Mouse (Mus musculus) C2C12 (cell line): ENCODE measurements around the gene Grm7.

Experiments
- CEBPB ChIP-seq: IDR thresholded peaks from one replicate; pipeline ENCODE4 v1.6.1; 2011; ENCODE audit warnings: low read depth, mild to moderate bottlenecking, control low read depth, moderate library complexity
- CTCF ChIP-seq: IDR thresholded peaks from one replicate; pipeline ENCODE4 v1.5.1; 2011; ENCODE audit not compliant: control insufficient read depth, insufficient read depth, insufficient read length
- FOSL1 ChIP-seq: IDR thresholded peaks from one replicate; pipeline ENCODE4 v1.8.0; 2011; ENCODE audit warnings: mild to moderate bottlenecking, low read length; ENCODE audit not compliant: poor library complexity, insufficient read depth, severe bottlenecking
- MAX ChIP-seq: IDR thresholded peaks from one replicate; pipeline ENCODE4 v1.6.1; 2011; ENCODE audit warnings: mild to moderate bottlenecking, control low read depth
- MYOD1 ChIP-seq: IDR thresholded peaks from one replicate; pipeline ENCODE4 v1.6.1; 2011; ENCODE audit warnings: low read depth; ENCODE audit not compliant: control insufficient read depth, insufficient read length
- MYOG ChIP-seq: IDR thresholded peaks from one replicate; pipeline ENCODE4 v1.6.1; 2011; ENCODE audit not compliant: control insufficient read depth, insufficient read length; ENCODE audit errors: extremely low read depth
- USF1 ChIP-seq: IDR thresholded peaks from one replicate; pipeline ENCODE4 v1.6.1; 2011; ENCODE audit warnings: low read depth, mild to moderate bottlenecking, control low read depth, moderate library complexity

- no peak for TF ChIP-seq MAX
- no peak for TF ChIP-seq CTCF
- no peak for TF ChIP-seq MYOG
- TF ChIP-seq USF1, result no peak
- TF ChIP-seq MYOD1, result no peak
- no peak for TF ChIP-seq CEBPB
- TF ChIP-seq FOSL1, result no peak
Observed at GRCm38 (mm10) chr6:111558588-111558987, 913.2 kb downstream of the Grm7 start.
